Mouse (Mus musculus): Measurements from ENCODE around the gene Chrm3.

- no peak for TF ChIP-seq CTCF (IDR thresholded peaks at IDR 0.05; ENCODE audit: borderline replicate concordance, insufficient read depth, low read length)
- TF ChIP-seq POLR2A (IDR thresholded peaks at IDR 0.05; ENCODE audit: low read depth, low read length), result no peak
Measured at GRCm38 (mm10) chr13:10354885-10355575, 5.6 kb downstream of the Chrm3 start.

Measured in embryonic fibroblast, embryonic 13.5 days (primary cell).